Mouse (Mus musculus): Measurements from ENCODE around the gene Hsdl1.

DNA sequence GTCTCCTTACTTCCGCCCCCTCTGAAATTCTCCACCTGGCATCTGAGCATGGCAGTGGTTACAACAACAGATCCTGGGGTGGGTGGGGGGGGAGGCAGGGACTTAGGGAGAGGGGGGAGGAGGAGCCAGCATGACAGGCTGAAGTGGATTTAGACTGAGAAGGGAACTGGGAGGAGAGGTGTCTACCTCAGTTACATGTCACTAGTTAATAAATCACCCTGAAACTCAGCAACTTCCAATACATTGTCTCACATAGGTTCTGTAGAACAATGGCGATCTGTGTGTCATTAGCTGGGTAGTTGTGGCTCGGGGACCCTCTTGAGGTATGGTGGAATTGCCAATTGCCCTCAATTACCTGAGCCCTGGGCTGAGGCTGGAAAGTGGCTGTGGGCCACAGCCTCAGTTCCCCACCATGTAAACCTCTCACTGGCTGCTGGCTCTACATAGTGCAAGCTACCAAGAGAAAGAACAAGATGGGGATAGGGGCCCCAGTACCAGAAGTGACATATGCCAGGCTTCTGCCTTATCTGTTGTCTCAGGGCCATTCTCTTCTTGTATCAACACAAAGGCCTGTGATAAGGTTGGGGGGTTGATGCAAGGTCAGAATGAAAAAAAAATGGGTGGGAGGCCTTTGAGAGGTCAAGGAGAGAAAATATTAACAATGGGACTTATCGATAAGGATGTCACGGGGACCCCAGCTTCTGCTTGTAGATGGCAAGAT lies 5.6 kb upstream of the Hsdl1 start:
- TF ChIP-seq CTCF (IDR thresholded peaks at IDR 0.05; ENCODE audit: low read depth) (no peak), EP300 (optimal IDR thresholded peaks at IDR 0.05) (no peak)

All from stomach, postnatal 0 days (tissue).